Mouse (Mus musculus): ENCODE data around the gene Nfic.

Gene Nfic

DNA sequence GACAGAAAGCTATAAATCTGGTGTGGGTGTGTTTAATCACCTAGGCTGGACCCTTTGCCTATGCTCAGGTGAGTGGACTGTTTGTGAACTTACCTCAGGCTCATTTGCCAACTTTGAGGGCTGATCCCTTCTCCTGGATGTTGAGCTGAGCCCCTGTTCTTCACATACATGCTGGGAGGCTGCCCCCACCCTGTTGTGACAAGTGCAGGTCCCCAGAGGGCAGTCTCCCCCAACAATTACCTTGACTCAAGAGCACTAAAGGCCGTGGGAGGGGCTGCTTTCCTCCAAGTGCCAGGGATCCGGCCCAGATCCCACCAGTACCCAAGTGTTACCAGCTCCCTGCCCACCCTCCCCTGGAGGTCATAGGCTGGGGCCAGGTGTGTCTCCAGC, 29.6 kb upstream of the Nfic start:
- no peak for DNase-seq

DNA sequence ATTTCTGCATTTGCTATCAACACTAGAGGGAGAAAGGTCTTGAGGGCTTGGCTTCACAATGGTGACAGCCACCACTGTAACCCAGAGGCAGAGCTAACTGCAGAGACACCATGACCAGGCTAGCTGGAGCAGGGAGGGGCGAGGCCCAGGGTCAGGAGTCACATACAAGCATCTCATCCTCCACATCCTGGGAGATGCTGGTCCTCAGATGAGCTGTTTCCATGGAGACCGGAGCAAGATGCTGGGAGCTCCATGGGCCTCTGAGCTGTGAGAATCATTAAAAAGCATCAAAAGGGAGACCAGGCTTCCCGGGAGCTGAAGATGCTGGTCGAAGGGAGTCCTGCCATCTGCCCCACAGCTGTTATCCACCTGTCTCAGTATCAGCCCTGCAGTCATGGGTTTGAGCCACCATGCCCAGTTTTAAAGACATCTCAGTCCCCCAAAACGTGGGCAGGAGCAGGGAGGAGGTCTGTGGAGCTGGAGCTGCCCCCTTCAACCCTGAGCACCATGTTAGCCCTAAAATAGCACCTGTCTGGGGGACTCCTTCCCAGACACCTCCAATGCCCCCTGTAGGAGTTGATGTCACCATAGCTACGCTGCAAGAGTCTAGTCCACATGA, 29.1 kb upstream of the Nfic start:
- no peak for DNase-seq

DNA sequence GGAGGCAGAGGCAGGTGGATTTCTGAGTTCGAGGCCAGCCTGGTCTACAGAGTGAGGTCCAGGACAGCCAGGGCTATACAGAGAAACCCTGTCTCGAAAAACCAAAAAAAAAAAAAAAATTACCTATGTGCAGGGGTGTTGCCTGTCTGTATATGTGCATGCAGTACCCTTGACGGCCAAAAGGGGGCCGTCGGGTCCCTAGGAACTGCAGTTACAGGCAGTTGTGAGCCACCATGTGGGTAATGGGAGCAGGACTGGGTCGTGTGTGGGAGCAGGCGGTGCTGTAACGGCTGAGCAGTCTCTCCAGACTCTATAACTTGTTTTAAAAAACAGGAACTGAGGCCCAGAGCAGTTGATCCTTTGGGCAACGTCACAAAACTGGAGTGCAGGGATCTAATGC, 28.5 kb upstream of the Nfic start:
- no peak for DNase-seq

DNA sequence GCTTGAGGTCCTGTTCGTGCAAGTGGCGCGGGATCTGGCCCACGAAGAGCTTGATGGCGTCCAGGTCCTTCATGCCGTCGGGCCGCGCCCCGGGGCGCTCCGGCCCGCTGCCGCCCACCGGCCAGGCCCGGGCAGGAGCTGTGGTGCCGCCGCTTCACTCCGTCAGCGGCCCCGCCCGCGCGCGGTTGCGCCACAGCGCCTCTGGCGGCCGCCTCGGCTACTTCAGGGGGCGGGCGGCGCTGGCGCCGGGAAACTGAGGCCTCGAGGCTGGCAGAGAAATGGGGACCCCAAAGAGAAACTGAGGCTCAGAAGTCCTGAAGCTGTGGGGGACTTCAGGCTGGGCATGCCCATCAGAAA, 27.1 kb upstream of the Nfic start, which contains the start of gene Celf5:
Gene Celf5, minus strand, starts transcription at position 177 of the 357 bp plus-strand sequence.
- DNase-seq: no peak

DNA sequence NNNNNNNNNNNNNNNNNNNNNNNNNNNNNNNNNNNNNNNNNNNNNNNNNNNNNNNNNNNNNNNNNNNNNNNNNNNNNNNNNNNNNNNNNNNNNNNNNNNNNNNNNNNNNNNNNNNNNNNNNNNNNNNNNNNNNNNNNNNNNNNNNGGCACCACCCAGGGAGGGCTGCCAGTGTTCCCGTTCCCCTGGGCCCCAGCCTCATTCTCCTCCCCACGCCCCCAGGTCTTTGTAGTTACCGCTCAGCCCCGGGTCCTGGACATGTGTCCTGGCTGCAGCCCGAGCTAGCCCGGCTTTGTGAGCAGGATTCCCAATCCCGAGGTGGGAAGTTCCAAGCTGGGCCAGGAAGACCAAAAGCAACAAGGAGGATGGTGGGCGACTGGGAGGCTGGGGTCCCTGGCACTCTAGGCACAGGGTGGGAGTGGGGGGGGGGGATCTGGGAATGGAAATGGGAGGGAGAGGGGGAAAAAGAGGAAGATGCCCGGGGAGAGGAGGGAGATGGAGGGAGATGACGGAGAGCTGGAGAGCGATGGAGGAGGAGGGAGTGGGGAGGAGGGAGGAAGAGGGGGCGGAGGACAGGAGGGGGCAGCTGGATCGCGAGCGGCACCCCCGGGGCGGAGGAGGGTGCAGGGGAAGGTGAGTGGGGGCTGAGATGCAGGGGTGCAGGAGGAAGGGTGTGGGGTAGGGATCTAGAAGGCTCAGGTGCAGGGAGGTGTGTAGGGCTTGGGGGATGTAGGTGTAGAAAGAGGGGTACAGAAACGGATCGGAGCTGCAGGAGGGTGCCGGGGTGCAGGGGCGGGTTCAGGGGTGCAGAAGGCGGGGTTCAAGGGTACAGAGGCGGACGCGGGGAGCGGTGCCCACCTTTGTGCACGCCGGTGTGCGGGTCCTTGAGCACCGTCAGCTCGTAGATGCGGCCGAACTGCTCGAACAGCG, 26.4 kb upstream of the Nfic start:
- no peak for DNase-seq

DNA sequence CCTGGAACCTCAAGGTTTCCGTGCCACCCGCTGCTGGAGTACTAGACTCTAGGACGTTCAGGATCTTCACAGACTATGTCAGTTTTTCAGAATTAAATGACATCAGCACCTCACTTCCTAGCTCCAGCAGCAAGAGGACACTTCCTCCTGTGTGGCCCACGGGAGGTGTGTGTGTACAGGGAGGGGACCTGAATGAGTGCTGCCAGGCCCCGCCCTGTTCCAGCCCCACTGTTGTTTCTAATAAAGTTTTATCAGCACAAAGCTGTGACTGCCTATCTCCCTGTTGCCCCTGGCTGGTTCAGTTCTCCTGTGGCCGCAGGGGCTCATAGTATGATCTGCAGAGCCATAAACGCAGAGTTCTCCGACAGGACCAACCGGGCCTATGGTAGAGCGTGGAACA, 19.0 kb upstream of the Nfic start:
- DNase-seq: no peak

DNA sequence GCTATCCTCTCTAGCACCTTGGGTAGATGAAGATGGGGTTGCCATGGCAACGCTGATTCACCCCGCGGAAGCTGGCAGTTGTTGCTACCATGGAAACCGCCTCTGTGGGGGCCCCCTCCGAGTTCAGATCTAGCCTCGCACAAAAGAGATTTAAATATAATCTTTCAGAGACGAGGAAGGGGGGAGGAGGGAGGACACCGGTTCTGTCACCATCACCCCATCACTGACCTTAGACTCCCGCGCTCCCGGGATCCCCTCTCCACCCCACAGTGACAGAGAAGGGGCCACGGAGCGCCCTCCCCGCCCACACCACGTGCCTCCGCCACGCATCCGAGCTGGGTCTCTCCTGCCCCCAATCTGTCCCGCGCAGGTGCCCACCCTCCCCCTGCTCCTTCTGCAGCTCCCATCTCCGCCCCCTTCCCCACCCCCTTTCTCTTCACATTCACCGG, 17.6 kb upstream of the Nfic start:
- no peak for DNase-seq

DNA sequence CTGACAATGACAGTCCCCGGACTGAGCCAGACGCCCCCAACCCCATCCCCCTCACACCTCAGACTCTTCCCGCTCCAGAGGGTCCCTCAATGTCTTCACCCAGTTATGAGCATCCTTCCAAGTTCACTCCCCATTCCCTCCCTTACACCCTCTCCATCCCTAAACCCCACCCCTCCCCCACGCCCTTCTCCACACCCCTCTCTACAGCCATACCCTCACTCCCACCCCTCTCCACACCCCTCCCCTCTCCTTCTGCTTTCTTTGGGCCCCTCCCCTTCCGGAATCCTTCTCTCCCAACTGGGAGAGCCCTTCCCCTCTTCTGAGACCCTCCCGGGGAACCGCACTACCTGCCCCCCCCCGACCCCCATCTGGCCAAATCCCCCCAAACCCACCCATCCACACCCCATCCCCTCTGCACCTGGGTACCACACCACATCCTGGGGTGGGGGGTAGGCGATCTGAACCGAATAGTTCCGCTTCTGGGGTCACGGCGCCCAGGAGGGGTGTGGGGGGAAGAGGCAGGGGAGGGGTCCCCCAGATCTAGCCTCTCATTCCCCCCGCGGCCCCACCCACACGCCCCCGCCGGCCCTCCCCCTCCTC, 17.1 kb upstream of the Nfic start:
- no peak for DNase-seq

DNA sequence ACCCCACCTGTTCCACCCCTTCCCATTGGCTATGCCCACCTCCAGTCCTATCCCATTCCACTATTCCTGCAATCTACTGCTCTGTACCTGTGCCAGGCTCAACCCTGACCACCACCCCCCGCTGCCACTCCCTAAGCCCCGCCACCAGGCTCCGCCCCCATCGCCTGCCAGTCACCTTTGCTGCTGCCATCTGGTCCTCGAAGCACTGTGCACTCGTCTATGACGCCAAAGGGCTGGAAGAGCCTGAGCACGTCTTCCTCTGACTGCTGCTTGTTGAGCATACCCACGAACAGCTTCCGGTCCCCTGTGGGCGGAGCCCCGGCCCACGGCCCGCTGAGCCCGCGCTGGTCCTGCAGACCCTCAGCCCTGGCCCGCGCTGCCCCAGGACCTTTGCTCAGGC, 15.0 kb upstream of the Nfic start:
- DNase-seq: no peak

DNA sequence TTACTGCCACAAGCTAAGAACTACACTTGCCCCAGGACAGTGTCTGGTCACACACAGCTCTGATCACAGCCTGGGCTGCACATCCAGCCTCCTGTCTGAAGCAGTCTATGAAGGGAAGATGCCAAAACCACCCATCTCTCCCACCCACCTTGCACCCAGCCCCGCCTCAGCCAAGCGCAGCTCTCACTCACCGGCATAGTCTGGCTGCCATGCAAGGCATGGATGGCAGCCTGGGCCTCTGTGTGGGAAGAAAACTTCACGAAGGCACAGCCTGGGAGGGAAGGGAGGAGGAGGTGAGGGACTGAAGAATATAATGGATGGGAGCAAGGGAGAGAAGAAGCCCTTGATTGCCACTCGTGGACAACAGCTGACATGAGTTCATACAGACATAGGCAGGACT, 13.8 kb upstream of the Nfic start:
- no peak for DNase-seq

DNA sequence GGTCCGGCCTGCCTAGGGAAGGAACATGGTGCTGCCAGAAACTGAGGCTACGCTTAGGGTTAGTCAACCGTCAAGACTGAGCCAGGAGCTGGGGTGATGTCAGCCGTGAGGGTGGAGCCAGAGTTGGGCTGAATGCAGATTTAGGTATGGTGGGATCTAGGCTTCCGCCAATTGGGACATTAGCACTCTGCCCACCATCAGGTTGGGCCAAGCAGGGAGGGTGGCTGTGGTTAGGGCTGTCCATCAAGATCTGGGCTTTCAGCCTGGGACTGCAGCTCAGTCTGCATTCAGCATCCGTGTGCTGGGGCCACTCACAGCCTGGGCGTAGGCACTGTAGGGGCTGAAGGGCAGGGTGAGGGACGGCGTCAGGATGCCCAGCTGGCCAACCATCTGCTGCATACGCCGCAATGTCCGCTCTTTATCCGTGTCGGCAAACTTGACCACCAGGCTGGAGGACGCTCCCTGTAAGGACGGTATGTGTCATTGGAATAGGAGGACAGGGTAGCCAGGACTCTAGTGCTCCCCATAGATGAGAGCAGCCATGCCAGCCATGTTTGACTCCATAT, 12.3 kb upstream of the Nfic start:
- no peak for DNase-seq

DNA sequence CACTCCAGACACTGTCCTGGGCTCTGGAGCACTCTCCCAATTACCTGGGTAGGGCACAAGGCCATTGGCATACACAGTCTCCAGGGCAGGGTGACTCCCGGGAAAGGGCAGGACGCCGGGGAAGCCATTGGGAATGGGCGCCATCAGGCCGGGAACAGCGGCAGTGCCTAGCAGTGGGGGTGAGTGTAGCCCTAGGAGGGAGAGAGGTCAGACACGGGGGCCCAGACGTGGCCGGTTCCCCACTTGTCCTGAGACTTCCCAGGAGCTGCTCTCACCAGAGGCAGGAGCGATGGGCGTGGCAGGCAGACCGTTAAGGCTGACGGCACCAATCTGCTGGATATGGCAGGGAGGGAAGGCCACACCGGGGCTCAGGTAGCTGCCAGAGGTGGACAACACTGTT, 11.4 kb upstream of the Nfic start:
- DNase-seq: no peak

DNA sequence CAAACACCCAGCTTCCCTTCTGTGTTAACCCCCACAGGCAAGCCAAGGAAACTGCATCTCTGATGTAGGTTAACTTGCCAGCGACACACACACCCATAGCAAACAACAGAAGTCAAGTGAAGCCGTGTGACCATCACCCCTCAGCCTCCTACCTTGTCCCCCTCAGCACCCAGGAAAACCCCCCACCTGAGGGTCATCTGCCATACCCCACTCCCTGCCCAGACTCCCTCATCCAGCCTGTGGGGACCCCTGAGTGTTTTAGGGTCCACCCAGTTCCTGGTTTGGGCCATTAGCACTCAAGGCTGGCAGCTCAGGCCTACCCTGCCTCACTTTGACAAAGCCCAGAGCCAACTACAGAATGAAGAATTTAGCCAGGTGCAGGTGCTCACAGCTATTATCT, 10.6 kb upstream of the Nfic start:
- no peak for DNase-seq

DNA sequence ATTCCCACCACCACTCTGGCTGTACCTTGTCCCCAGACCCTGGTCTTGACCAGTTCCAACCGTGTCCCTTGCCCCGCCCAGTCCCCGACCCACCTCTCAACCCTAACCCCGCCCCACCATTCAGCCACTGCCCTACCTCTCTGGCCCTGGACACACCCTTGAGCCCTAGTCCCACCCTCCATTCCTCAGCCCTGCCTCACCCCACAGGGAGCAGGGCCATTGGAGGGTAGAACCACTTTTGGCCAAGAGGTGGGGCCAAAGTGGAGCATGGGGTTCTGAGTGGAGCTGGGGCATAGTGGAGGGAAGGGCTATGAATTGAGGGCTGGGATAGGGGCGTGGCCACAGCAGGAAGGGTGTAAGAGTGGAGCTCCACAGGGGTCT, 9.8 kb upstream of the Nfic start:
- no peak for DNase-seq

DNA sequence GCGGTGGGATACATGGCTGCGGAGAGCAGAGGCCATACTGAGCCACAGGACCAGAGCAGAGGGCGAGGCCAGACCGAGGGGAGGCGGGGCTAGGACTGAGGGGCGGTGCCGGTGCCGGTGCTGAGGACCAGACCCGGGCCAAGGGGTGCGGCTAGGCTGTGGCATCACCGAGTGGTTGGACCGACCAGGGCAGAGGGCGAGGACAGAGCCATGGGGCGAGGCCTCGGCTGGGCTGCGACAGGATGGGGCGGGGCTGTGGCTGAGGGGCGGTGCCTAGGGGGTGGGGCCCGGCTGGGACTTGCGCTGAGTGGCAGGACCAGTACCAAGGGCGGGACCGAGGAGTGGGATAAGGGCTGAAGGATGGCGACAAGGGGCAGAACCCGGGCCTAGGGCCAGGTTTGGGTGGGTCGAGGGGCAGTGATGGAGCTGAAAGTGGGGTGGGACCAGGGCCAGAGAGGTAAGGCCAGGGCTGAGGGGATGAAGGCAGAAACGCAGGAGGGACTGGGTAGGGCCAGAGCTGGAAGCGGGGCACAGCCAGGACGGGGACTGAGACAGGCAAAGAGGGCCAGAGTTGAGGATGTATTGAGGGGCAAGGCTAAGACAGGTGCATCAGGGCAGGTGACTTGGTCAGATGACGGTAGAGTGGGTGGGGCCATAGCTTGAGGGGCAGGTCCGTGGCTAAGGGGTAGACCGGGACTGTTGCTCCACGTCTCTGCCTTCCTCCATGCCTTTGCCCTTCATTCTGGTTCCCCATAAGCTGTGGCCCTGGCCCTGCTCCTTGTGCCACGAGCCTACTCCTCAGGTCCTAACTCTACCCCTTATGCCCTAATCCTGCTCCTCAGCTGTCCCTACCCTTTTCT, 9.2 kb upstream of the Nfic start:
- peak; percentile 30 to 38 for DNase-seq

DNA sequence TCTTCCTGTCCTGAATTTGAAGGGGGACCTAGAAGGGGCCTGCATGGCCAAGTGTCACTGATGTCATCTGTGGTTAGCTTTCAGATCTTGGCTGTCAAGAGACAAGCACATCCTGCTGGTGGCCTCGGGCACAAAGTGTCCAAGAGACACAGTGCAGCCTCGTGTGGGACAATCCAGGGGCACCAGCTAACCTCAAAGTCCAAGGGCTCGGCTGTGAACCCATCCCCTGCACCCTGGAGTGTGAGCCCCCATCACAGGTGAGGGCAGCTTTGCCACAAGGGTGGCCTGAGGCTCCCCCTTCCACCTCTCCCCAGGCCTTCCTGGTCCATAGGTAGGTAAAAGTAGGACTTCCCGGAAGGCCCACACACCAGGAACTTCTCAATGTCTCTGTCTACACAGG, 8.1 kb upstream of the Nfic start:
- no peak for DNase-seq

DNA sequence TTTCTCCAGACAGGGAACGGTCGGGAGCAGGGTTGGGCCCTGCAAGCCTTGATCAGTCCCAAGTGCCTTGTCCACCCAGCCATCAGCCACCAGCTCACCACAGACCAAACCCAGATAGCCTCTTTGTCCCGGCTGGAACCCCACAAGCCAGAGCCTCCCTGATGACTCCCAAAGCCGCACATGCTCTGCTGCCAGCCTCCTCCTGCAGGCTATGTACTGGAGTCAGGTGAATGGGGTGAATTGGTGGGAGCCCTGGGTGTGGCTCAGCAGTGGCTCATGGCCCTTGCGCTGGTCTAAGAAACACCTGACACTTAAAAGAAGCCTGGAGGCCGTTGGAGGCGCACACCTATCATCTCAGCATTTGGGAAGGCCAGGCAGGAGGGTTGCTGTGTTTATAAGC, 7.5 kb upstream of the Nfic start:
- DNase-seq: no peak

DNA sequence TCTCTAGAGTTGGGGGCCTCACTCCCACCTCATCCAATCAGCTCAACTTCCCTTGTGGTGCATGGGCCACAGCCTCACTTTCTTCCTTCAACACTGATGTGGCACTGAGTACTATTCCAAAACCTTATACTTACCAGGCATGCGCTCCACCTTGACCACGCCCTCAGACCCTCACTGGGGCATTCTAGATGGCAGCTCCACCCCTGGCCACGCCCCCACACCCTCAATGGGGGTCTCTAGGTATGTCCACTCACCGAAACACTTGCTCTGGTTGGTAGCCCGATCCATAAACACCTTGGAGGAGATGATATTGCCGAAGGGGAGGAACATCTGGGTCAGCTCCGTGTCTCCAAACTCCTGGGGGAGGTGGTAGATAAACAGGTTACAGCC, 7.0 kb upstream of the Nfic start:
- DNase-seq: no peak

DNA sequence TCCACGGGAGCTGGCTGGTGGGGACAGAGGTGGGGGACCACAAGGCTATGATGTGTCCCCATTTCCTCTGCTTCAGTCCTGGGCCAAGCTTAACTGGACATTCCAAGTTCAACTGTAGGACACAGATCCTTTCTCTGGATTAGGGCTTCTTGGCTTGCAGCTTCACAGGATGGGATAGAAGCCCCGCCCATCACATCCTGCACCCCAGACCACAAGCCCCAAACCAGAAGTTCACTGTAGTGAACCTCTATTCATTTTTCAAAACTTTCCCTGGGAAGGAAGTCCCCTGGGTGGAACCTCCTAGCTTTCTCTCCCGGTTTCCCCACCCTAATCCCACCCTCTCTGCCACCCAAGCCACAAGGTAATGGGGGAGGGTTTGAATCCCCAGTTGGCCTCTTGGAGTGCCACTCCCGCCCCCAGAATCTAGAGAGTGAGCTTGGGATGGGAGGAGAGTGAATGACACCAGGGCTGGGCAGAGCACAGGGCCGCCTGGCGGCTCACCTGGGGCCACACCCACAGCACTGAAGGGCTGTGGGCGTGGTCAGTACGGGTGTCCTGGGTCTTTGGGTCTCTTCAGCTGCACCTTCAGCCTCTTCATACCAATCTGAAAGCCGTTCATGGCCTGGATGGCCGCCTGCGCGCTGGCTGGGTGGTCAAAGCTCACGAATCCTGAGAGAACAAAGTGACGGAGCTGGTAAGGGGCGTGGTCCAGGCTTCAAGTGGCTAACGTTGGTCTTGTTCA, 6.4 kb upstream of the Nfic start:
- DNase-seq: no peak

DNA sequence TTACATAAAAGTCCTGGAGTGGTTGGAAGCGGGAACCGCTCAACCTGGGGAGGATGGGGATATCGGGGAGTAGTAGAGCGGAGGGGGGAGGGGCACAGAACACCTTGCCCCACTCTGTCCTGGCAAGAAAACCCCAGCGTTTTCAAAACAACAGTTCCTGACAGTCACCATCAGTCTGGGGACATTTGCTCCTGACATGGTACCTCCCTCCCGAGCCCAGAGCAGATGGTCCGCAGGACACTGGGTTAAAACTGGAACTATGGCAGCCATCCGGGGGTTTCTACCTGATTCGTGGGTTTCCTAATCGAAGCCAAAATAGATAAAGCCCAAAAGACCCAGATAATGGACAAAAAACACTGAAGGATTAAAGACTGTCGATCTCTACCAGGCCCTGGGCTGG, 5.5 kb upstream of the Nfic start:
- no peak for DNase-seq

DNA sequence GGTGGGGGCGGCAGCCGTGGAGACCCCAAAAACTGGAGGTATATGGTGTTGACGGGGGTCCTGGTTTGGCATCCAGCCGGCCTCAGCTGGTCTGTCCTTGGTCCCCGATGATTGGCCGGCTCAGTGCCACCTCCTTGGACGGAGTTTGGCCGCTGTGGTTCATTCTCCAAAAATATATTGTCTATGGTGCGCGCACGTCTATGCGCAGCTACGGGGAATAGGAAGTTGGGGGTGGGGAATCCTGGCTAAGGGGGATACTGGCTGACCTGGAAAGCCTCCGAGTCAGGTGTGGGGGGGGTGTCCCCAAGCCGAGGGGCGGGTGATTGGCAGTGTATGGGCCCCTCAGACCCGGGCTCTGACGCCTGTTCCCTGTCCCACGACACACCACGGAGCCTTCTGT, 5.0 kb upstream of the Nfic start:
- no peak for DNase-seq

DNA sequence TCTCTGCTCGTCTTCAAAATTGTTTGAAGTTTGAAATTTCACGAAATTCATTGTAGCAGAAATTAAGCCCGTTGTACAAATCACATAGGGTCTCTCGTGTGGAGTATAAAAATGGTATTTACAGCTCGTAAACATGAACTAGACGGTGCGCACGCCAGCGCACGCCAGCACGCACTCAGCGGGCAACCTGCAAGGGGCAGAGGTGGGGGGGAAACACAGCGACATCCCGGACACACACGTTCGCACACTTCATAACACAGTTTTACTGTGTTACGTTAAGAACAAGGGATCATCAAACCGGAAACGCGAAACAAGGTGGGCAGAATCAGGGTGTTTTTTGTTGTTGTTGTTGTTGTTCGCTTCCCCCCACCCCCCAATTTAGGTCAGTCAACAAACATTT, 4.0 kb upstream of the Nfic start:
- DNase-seq: no peak
